Mouse (Mus musculus): Measurements from ENCODE around the gene Clcnkb. TPM values are rescaled to one million over a fixed set of nuclear protein-coding genes. Genes with fewer than 3 reads are reported as not detected.

Clcnkb gene
- 0.20 TPM in 1 of 2 replicates, not detected in the other for polyA plus RNA-seq (2012; rRNA removed)

- no peaks in the 10 kb centered on the region for H3K4me1 ChIP-seq (ENCODE audit: control insufficient read depth, insufficient read depth, low read length)
- TF ChIP-seq POLR2A (IDR thresholded peaks at IDR 0.05; ENCODE audit: borderline replicate concordance, extremely low read depth, low read depth, low read length) = no peak
- no peak for TF ChIP-seq CTCF (IDR thresholded peaks at IDR 0.05; ENCODE audit: insufficient read depth, low read length)
Observed at GRCm38 (mm10) chr4:141415924-141416323, at the start of gene Clcnkb. TSS of gene Clcnkb (minus strand) at chr4:141416014.

GRCm38 (mm10) chr4:141464722-141465121 lies 48.9 kb upstream of the Clcnkb start:
- 79% methylated on average over 16 of the region's 16 CpGs for WGBS
- TF ChIP-seq POLR2A (IDR thresholded peaks at IDR 0.05; ENCODE audit: borderline replicate concordance, extremely low read depth, low read depth, low read length) (no peak), CTCF (IDR thresholded peaks at IDR 0.05; ENCODE audit: insufficient read depth, low read length) (no peak)
- no peak for DNase-seq
- Histone ChIP-seq H3K4me1 (ENCODE audit: control insufficient read depth, insufficient read depth, low read length) (no peaks in the 10 kb centered on the region), H3K4me3 (replicated peaks; ENCODE audit: extremely low read depth, low read depth, low read length) (no peak overlapping the region)

More at GRCm38 (mm10) chr4:141415924-141416323, at the start of gene Clcnkb:
- no peak within 1 kb of the TSS for H3K4me3 ChIP-seq (replicated peaks; ENCODE audit: extremely low read depth, low read depth, low read length)
- no peak for DNase-seq
- 68% methylated on average over 7 of the region's 7 CpGs for WGBS

- 77% methylated on average over 14 of the region's 14 CpGs for WGBS
Observed at GRCm38 (mm10) chr4:141463472-141463871, 47.7 kb upstream of the Clcnkb start.

GRCm38 (mm10) chr4:141461576-141461975 lies 45.8 kb upstream of the Clcnkb start:
- 83% methylated on average over 12 of the region's 12 CpGs for WGBS
- no peak for TF ChIP-seq POLR2A (IDR thresholded peaks at IDR 0.05; ENCODE audit: borderline replicate concordance, extremely low read depth, low read depth, low read length)
- TF ChIP-seq CTCF (IDR thresholded peaks at IDR 0.05; ENCODE audit: insufficient read depth, low read length) = no peak
- DNase-seq = no peak
- H3K4me3 ChIP-seq (replicated peaks; ENCODE audit: extremely low read depth, low read depth, low read length) = no peak overlapping the region
- H3K4me1 ChIP-seq (ENCODE audit: control insufficient read depth, insufficient read depth, low read length) = no peaks in the 10 kb centered on the region

More at GRCm38 (mm10) chr4:141463472-141463871, 47.7 kb upstream of the Clcnkb start:
- TF ChIP-seq CTCF (IDR thresholded peaks at IDR 0.05; ENCODE audit: insufficient read depth, low read length) = no peak
- TF ChIP-seq POLR2A (IDR thresholded peaks at IDR 0.05; ENCODE audit: borderline replicate concordance, extremely low read depth, low read depth, low read length) = no peak
- H3K4me1 ChIP-seq (ENCODE audit: control insufficient read depth, insufficient read depth, low read length) = no peaks in the 10 kb centered on the region
- H3K4me3 ChIP-seq (replicated peaks; ENCODE audit: extremely low read depth, low read depth, low read length) = no peak overlapping the region
- no peak for DNase-seq

GRCm38 (mm10) chr4:141461088-141461487 lies 45.3 kb upstream of the Clcnkb start:
- DNase-seq = no peak
- H3K4me3 ChIP-seq (replicated peaks; ENCODE audit: extremely low read depth, low read depth, low read length) = no peak overlapping the region
- no peak for TF ChIP-seq CTCF (IDR thresholded peaks at IDR 0.05; ENCODE audit: insufficient read depth, low read length)
- no peak for TF ChIP-seq POLR2A (IDR thresholded peaks at IDR 0.05; ENCODE audit: borderline replicate concordance, extremely low read depth, low read depth, low read length)
- H3K4me1 ChIP-seq (ENCODE audit: control insufficient read depth, insufficient read depth, low read length) = no peaks in the 10 kb centered on the region
- WGBS = 60% methylated on average over 12 of the region's 12 CpGs

- WGBS = 83% methylated on average over 4 of the region's 4 CpGs
- TF ChIP-seq POLR2A (IDR thresholded peaks at IDR 0.05; ENCODE audit: borderline replicate concordance, extremely low read depth, low read depth, low read length) (no peak), CTCF (IDR thresholded peaks at IDR 0.05; ENCODE audit: insufficient read depth, low read length) (no peak)
- no peak for DNase-seq
- Histone ChIP-seq H3K4me3 (replicated peaks; ENCODE audit: extremely low read depth, low read depth, low read length) (no peak overlapping the region), H3K4me1 (ENCODE audit: control insufficient read depth, insufficient read depth, low read length) (no peaks in the 10 kb centered on the region)
Observed at GRCm38 (mm10) chr4:141460481-141460880, 44.7 kb upstream of the Clcnkb start.

GRCm38 (mm10) chr4:141459766-141460165 lies 44.0 kb upstream of the Clcnkb start:
- no peaks in the 10 kb centered on the region for H3K4me1 ChIP-seq (ENCODE audit: control insufficient read depth, insufficient read depth, low read length)
- DNase-seq = no peak
- no peak overlapping the region for H3K4me3 ChIP-seq (replicated peaks; ENCODE audit: extremely low read depth, low read depth, low read length)
- 87% methylated on average over 9 of the region's 9 CpGs for WGBS
- no peak for TF ChIP-seq POLR2A (IDR thresholded peaks at IDR 0.05; ENCODE audit: borderline replicate concordance, extremely low read depth, low read depth, low read length)
- TF ChIP-seq CTCF (IDR thresholded peaks at IDR 0.05; ENCODE audit: insufficient read depth, low read length) = no peak

GRCm38 (mm10) chr4:141458888-141459287 lies 43.1 kb upstream of the Clcnkb start:
- Histone ChIP-seq H3K4me1 (ENCODE audit: control insufficient read depth, insufficient read depth, low read length) (no peaks in the 10 kb centered on the region), H3K4me3 (replicated peaks; ENCODE audit: extremely low read depth, low read depth, low read length) (no peak overlapping the region)
- DNase-seq = no peak
- TF ChIP-seq CTCF (IDR thresholded peaks at IDR 0.05; ENCODE audit: insufficient read depth, low read length) (no peak), POLR2A (IDR thresholded peaks at IDR 0.05; ENCODE audit: borderline replicate concordance, extremely low read depth, low read depth, low read length) (no peak)
- 70% methylated on average over 3 of the region's 3 CpGs for WGBS

GRCm38 (mm10) chr4:141458236-141458635 lies 42.4 kb upstream of the Clcnkb start:
- no peak for TF ChIP-seq CTCF (IDR thresholded peaks at IDR 0.05; ENCODE audit: insufficient read depth, low read length)
- TF ChIP-seq POLR2A (IDR thresholded peaks at IDR 0.05; ENCODE audit: borderline replicate concordance, extremely low read depth, low read depth, low read length) = no peak
- no peak for DNase-seq
- 34% methylated on average over 7 of the region's 7 CpGs for WGBS
- H3K4me1 ChIP-seq (ENCODE audit: control insufficient read depth, insufficient read depth, low read length) = no peaks in the 10 kb centered on the region
- no peak overlapping the region for H3K4me3 ChIP-seq (replicated peaks; ENCODE audit: extremely low read depth, low read depth, low read length)

- no peak overlapping the region for H3K4me3 ChIP-seq (replicated peaks; ENCODE audit: extremely low read depth, low read depth, low read length)
- DNase-seq = no peak
- no peak for TF ChIP-seq CTCF (IDR thresholded peaks at IDR 0.05; ENCODE audit: insufficient read depth, low read length)
- no peak for TF ChIP-seq POLR2A (IDR thresholded peaks at IDR 0.05; ENCODE audit: borderline replicate concordance, extremely low read depth, low read depth, low read length)
- no peaks in the 10 kb centered on the region for H3K4me1 ChIP-seq (ENCODE audit: control insufficient read depth, insufficient read depth, low read length)
- 92% methylated on average over 14 of the region's 14 CpGs for WGBS
Observed at GRCm38 (mm10) chr4:141456193-141456938, 40.6 kb upstream of the Clcnkb start.

All from lung, adult 2 months (tissue).